Mouse (Mus musculus): ENCODE results near the gene Rsrc1. TPM values are rescaled to one million over a fixed set of nuclear protein-coding genes. Genes with fewer than 3 reads are reported as not detected.
"Not testable (repeated sequence)": the region's sequence is repeated elsewhere in the genome, so short reads cannot be mapped to it uniquely, and the experiment has no call there.

The Rsrc1 gene
- polyA plus RNA-seq, 1 experiment from 2014 or later: 22.4 TPM

- 65% methylated on average over 2 of the region's 2 CpGs for WGBS
- H3K4me1 ChIP-seq: peaks cover 5% of the 10 kb centered on the region
- H3K4me3 ChIP-seq: no peak overlapping the region
- no peaks in the 10 kb centered on the region for H3K27me3 ChIP-seq (replicated peaks)
- H3K4me2 ChIP-seq: no peak overlapping the region
- H3K36me3 ChIP-seq: no peaks in the 10 kb centered on the region
- H3K27ac ChIP-seq (replicated peaks): no peak overlapping the region
- no peak overlapping the region for H3K9ac ChIP-seq
- H3K9me3 ChIP-seq: no peaks in the 10 kb centered on the region
- no peak for ATAC-seq (ENCODE audit: extremely low read depth, insufficient number of reproducible peaks, low FRiP score, low TSS enrichment)
Measured at GRCm38 (mm10) chr3:67135749-67136375, 154.7 kb downstream of the Rsrc1 start.

GRCm38 (mm10) chr3:67144952-67145351 lies 163.8 kb downstream of the Rsrc1 start:
- 81% methylated on average over 2 of the region's 2 CpGs for WGBS
- no peak for ATAC-seq (ENCODE audit: extremely low read depth, insufficient number of reproducible peaks, low FRiP score, low TSS enrichment)

GRCm38 (mm10) chr3:67146280-67146679 lies 165.1 kb downstream of the Rsrc1 start:
- no peak overlapping the region for H3K4me3 ChIP-seq
- 0 out of 2 replicates have a peak, but pooled peaks cover 2% of the 10 kb centered on the region for H3K36me3 ChIP-seq
- H3K9ac ChIP-seq: no peak overlapping the region
- no peaks in the 10 kb centered on the region for H3K27me3 ChIP-seq (replicated peaks)
- H3K27ac ChIP-seq (replicated peaks): no peak overlapping the region
- no peaks in the 10 kb centered on the region for H3K4me1 ChIP-seq
- H3K9me3 ChIP-seq: peaks cover 8% of the 10 kb centered on the region
- ATAC-seq (ENCODE audit: extremely low read depth, insufficient number of reproducible peaks, low FRiP score, low TSS enrichment): no peak
- H3K4me2 ChIP-seq: no peak overlapping the region
- 96% methylated on average over 1 of the region's 1 CpGs for WGBS

More at GRCm38 (mm10) chr3:67144952-67145351, 163.8 kb downstream of the Rsrc1 start:
- H3K4me3 ChIP-seq: no peak overlapping the region
- H3K4me1 ChIP-seq: no peaks in the 10 kb centered on the region
- peaks cover 8% of the 10 kb centered on the region for H3K9me3 ChIP-seq
- H3K27me3 ChIP-seq (replicated peaks): no peaks in the 10 kb centered on the region
- no peak overlapping the region for H3K27ac ChIP-seq (replicated peaks)
- H3K9ac ChIP-seq: no peak overlapping the region
- 0 out of 2 replicates have a peak, but pooled peaks cover 2% of the 10 kb centered on the region for H3K36me3 ChIP-seq
- H3K4me2 ChIP-seq: no peak overlapping the region

- Histone ChIP-seq H3K4me3 (no peak overlapping the region), H3K27me3 (replicated peaks) (no peaks in the 10 kb centered on the region), H3K4me2 (no peak overlapping the region), H3K36me3 (0 out of 2 replicates have a peak, but pooled peaks cover 2% of the 10 kb centered on the region), H3K4me1 (no peaks in the 10 kb centered on the region), H3K9ac (no peak overlapping the region), H3K9me3 (peaks cover 8% of the 10 kb centered on the region), H3K27ac (replicated peaks) (no peak overlapping the region)
- ATAC-seq (ENCODE audit: extremely low read depth, insufficient number of reproducible peaks, low FRiP score, low TSS enrichment): no peak
- WGBS: 70% methylated on average over 3 of the region's 3 CpGs
Measured at GRCm38 (mm10) chr3:67147246-67147645, 166.1 kb downstream of the Rsrc1 start.

DNA sequence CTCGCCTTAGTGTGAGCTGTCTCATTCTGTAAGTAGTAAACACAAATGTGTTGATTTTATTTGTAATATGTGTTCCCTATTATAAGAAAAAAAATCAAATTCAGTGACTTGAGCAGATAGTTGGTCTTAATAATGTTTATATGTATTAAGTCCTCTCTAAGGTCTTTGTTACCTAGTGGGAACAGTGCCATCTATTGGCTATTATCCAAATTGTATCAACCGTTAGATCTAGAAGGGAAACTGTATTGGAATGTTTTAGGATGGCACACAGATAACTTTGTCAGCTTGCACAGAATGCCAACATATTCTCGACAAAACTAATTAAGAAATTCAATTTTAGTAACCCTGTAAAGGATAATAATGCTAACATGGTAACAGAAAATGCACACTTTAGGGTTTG lies 216.0 kb downstream of the Rsrc1 start:
- ATAC-seq (ENCODE audit: extremely low read depth, insufficient number of reproducible peaks, low FRiP score, low TSS enrichment): no peak
- H3K9ac ChIP-seq: no peak overlapping the region
- H3K9me3 ChIP-seq: no peaks in the 10 kb centered on the region
- no peaks in the 10 kb centered on the region for H3K27me3 ChIP-seq (replicated peaks)
- no peak overlapping the region for H3K4me3 ChIP-seq
- no peak overlapping the region for H3K27ac ChIP-seq (replicated peaks)
- no peak overlapping the region for H3K4me2 ChIP-seq
- 36% methylated on average over 3 of the region's 3 CpGs for WGBS
- H3K4me1 ChIP-seq: no peaks in the 10 kb centered on the region
- H3K36me3 ChIP-seq: no peaks in the 10 kb centered on the region

- no peak overlapping the region for H3K4me3 ChIP-seq
- 88% methylated on average over 1 of the region's 1 CpGs for WGBS
Measured at GRCm38 (mm10) chr3:67213047-67213457, 231.9 kb downstream of the Rsrc1 start.

DNA sequence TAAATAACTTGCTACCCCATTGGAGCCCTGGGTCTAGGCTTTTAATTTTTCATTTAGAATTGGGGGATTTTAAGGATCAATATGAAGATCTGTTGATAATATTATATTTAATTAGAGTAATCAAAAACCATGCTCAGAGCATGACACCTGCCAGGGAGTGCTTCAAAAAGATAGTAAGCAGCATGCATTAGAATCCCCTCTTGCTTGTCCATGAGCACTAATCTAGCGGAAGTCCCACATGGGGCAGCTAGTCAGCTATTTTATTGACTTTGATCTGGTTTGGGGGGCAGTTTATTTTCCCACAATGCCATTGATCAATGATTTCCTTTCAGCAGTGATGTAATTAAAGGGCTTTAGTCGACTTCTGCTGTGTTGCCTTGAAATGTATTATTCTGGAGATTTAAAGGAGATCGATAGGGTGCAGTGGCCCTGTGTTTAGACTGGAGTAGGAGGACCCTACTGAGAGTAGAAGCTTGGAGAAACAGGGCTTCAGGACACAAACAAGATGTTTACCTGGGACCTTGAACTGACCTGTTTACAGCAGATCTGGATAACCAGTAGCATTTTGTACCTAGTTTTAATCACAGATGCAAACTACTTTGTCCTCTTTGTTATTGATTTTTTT lies 251.5 kb downstream of the Rsrc1 start:
- H3K27ac ChIP-seq (replicated peaks): no peak overlapping the region
- no peak overlapping the region for H3K9ac ChIP-seq
- WGBS: 66% methylated on average over 3 of the region's 3 CpGs
- ATAC-seq (ENCODE audit: extremely low read depth, insufficient number of reproducible peaks, low FRiP score, low TSS enrichment): no peak
- no peak overlapping the region for H3K4me2 ChIP-seq
- no peaks in the 10 kb centered on the region for H3K9me3 ChIP-seq
- H3K4me3 ChIP-seq: no peak overlapping the region
- no peaks in the 10 kb centered on the region for H3K4me1 ChIP-seq
- H3K36me3 ChIP-seq: no peaks in the 10 kb centered on the region
- H3K27me3 ChIP-seq (replicated peaks): no peaks in the 10 kb centered on the region

More at GRCm38 (mm10) chr3:67213047-67213457, 231.9 kb downstream of the Rsrc1 start:
- no peak overlapping the region for H3K27ac ChIP-seq (replicated peaks)
- H3K4me2 ChIP-seq: no peak overlapping the region
- H3K4me1 ChIP-seq: no peaks in the 10 kb centered on the region
- no peaks in the 10 kb centered on the region for H3K9me3 ChIP-seq
- H3K36me3 ChIP-seq: no peaks in the 10 kb centered on the region
- ATAC-seq (ENCODE audit: extremely low read depth, insufficient number of reproducible peaks, low FRiP score, low TSS enrichment): no peak
- H3K27me3 ChIP-seq (replicated peaks): no peaks in the 10 kb centered on the region
- no peak overlapping the region for H3K9ac ChIP-seq

- H3K4me1 ChIP-seq; H3K9me3 ChIP-seq; H3K4me3 ChIP-seq; ATAC-seq (ENCODE audit: extremely low read depth, insufficient number of reproducible peaks, low FRiP score, low TSS enrichment); H3K27me3 ChIP-seq (replicated peaks); H3K4me2 ChIP-seq; H3K36me3 ChIP-seq; H3K9ac ChIP-seq; H3K27ac ChIP-seq (replicated peaks): not testable (repeated sequence)
- 79% methylated on average over 10 of the region's 10 CpGs for WGBS
Measured at GRCm38 (mm10) chr3:67242451-67242850, 261.3 kb downstream of the Rsrc1 start.

DNA sequence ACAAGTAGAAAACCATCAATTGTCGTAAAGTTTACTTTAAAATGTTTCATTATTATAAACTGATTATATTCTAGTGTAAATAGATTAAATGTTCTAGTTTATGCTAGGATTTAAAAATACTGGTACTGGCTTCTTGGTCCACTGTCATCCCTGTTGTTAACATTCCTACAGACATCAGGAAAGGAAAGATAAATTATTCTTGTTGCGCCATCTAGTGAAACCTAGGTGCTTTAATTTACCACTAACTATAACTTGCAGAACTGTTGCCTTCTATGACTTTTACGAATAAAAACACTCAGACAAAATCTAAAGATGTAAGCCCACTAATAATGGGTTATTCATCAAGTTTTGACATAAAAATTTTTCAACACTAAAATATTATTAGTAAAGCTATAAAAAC lies 286.3 kb downstream of the Rsrc1 start:
- WGBS: 63% methylated on average over 3 of the region's 3 CpGs

DNA sequence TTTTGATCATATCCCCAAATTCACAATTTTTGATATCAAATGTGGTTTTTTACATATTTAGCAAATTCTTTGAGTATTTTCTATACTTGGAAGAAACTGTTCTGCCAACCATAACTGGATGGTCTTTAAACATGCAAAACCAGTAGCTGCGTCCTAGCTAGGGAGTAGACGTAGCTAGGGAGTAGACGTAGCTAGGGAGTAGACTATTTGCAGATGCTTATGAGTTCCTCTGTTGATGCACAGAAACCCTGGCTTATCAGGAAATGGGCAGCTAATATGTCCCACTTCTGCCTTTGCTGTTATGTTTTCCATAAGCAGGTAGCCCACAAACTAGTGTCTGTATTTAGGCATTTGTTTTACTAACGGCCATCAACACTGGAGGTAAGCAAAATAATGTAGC lies 298.6 kb downstream of the Rsrc1 start:
- no peak for ATAC-seq (ENCODE audit: extremely low read depth, insufficient number of reproducible peaks, low FRiP score, low TSS enrichment)
- Histone ChIP-seq H3K9ac (no peak overlapping the region), H3K4me1 (peaks cover 6% of the 10 kb centered on the region), H3K27ac (replicated peaks) (no peak overlapping the region), H3K4me2 (no peak overlapping the region), H3K4me3 (no peak overlapping the region), H3K36me3 (no peaks in the 10 kb centered on the region), H3K9me3 (no peaks in the 10 kb centered on the region), H3K27me3 (replicated peaks) (no peaks in the 10 kb centered on the region)
- 71% methylated on average over 4 of the region's 4 CpGs for WGBS

More for the DNA sequence above, 286.3 kb downstream of the Rsrc1 start:
- no peaks in the 10 kb centered on the region for H3K36me3 ChIP-seq
- ATAC-seq (ENCODE audit: extremely low read depth, insufficient number of reproducible peaks, low FRiP score, low TSS enrichment): no peak
- no peak overlapping the region for H3K4me3 ChIP-seq
- no peaks in the 10 kb centered on the region for H3K27me3 ChIP-seq (replicated peaks)
- no peak overlapping the region for H3K27ac ChIP-seq (replicated peaks)
- no peaks in the 10 kb centered on the region for H3K9me3 ChIP-seq
- no peaks in the 10 kb centered on the region for H3K4me1 ChIP-seq
- no peak overlapping the region for H3K9ac ChIP-seq
- no peak overlapping the region for H3K4me2 ChIP-seq

DNA sequence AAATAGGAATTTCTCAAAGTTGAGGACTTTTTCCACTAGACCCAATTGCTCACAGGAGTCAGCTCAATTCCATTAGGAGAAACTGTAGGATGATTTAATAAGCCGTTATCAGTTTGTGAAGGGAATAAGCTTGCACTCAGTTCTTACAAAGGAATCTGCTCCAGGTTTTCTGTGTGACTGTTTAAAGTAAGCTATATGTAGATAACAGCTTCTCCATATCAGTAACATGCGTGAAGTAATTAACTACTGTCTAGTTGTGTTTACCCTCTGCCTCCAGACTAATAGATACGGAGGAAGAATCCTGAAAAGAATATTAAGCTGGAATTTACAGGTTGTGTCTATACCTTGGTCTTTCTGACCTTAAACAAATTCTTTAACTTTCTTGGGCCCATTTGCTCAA lies 299.1 kb downstream of the Rsrc1 start:
- WGBS: 48% methylated on average over 3 of the region's 3 CpGs
- no peak for ATAC-seq (ENCODE audit: extremely low read depth, insufficient number of reproducible peaks, low FRiP score, low TSS enrichment)

DNA sequence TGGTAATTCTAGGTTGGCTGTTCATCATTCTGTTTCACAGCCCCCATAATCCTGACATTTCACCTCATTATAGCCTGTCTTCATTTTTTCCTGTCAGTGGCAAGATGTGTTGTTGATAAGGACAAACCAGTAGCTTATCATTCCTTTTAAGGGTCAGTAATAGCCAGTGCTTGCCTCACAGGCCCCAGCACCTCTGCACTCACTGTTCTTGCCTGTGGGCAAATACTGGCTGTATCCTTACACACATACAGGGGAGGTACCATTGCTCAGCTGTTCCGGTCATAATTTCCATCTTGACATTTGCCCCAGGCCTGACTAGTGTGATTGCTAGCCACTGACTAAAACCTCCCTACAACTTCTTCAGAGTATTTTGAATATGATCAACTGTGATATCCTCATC lies 302.8 kb downstream of the Rsrc1 start:
- H3K4me3 ChIP-seq: no peak overlapping the region
- ATAC-seq (ENCODE audit: extremely low read depth, insufficient number of reproducible peaks, low FRiP score, low TSS enrichment): no peak
- peaks cover 8% of the 10 kb centered on the region for H3K4me1 ChIP-seq
- H3K9me3 ChIP-seq: no peaks in the 10 kb centered on the region
- no peak overlapping the region for H3K27ac ChIP-seq (replicated peaks)
- 82% methylated on average over 1 of the region's 1 CpGs for WGBS
- H3K4me2 ChIP-seq: no peak overlapping the region
- no peaks in the 10 kb centered on the region for H3K27me3 ChIP-seq (replicated peaks)
- no peaks in the 10 kb centered on the region for H3K36me3 ChIP-seq
- no peak overlapping the region for H3K9ac ChIP-seq

More for the DNA sequence above, 299.1 kb downstream of the Rsrc1 start:
- H3K9me3 ChIP-seq: no peaks in the 10 kb centered on the region
- no peak overlapping the region for H3K9ac ChIP-seq
- no peak overlapping the region for H3K27ac ChIP-seq (replicated peaks)
- peaks cover 8% of the 10 kb centered on the region for H3K4me1 ChIP-seq
- H3K27me3 ChIP-seq (replicated peaks): no peaks in the 10 kb centered on the region
- H3K36me3 ChIP-seq: no peaks in the 10 kb centered on the region
- H3K4me3 ChIP-seq: no peak overlapping the region
- no peak overlapping the region for H3K4me2 ChIP-seq

Data from heart, embryonic 13.5 days (tissue).